Mouse (Mus musculus) neural tube, embryonic 12.5 days (tissue): ENCODE data around the gene Taf12. TPM values are rescaled to one million over a fixed set of nuclear protein-coding genes. Genes with fewer than 3 reads are reported as not detected.
A peak's percentile ranks its signal among the peaks of the same experiment; 100 is the strongest.
"Not testable (repeated sequence)": the region's sequence is repeated elsewhere in the genome, so short reads cannot be mapped to it uniquely, and the experiment has no call there.

Source experiments
- ATAC-seq: fragments of 200-750 bp; cut with Nextera tagmentation; 2 replicates; pipeline ENCODE4 v1.8.0; 2017; ENCODE audit warnings: low read depth, mild to moderate bottlenecking, moderate TSS enrichment, moderate library complexity; ENCODE audit not compliant: low FRiP score
- H3K27ac ChIP-seq: fragments of 300-500 bp; sonication (generic); 2 replicates; pipeline ENCODE4 v1.5.1; 2016
- H3K27me3 ChIP-seq: fragments of 300-500 bp; sonication (generic); replicated peaks from 2 replicates; pipeline ENCODE4 v1.6.1; 2016; ENCODE audit warnings: mild to moderate bottlenecking
- H3K36me3 ChIP-seq: fragments of 300-500 bp; sonication (generic); 2 replicates; pipeline ENCODE4 v1.6.1; 2016; ENCODE audit warnings: mild to moderate bottlenecking
- H3K4me1 ChIP-seq: fragments of 300-500 bp; sonication (generic); 2 replicates; pipeline ENCODE4 v1.6.1; 2016
- H3K4me2 ChIP-seq: fragments of 300-500 bp; sonication (generic); replicated peaks from 2 replicates; pipeline ENCODE4 v1.6.1; 2016; ENCODE audit warnings: mild to moderate bottlenecking
- H3K4me3 ChIP-seq: fragments of 300-500 bp; sonication (generic); 2 replicates; pipeline ENCODE4 v1.5.1; 2016
- H3K9ac ChIP-seq: fragments of 300-500 bp; sonication (generic); 2 replicates; pipeline ENCODE4 v1.6.1; 2016; ENCODE audit warnings: mild to moderate bottlenecking
- H3K9me3 ChIP-seq: fragments of 300-500 bp; sonication (generic); 2 replicates; pipeline ENCODE4 v1.6.1; 2016; ENCODE audit warnings: mild to moderate bottlenecking
- WGBS: fragments of 180-500 bp; shearing (Covaris S2); methylation state at CpG from one replicate; pipeline ENCODE4 v1.1.7; 2016; 5-methylcytosine and 5-hydroxymethylcytosine counted together
- polyA plus RNA-seq: library from polyadenylated mRNA; unstranded; fragments of >200 nt; fragmentation: Nextera tagmentation; extraction: Ambion mirVana; gene quantifications from 2 replicates; pipeline ENCODE4 v1.2.1, GENCODE M21; 2016

Gene Taf12
- polyA plus RNA-seq, 1 experiment from 2014 or later, result 48.6 TPM

DNA sequence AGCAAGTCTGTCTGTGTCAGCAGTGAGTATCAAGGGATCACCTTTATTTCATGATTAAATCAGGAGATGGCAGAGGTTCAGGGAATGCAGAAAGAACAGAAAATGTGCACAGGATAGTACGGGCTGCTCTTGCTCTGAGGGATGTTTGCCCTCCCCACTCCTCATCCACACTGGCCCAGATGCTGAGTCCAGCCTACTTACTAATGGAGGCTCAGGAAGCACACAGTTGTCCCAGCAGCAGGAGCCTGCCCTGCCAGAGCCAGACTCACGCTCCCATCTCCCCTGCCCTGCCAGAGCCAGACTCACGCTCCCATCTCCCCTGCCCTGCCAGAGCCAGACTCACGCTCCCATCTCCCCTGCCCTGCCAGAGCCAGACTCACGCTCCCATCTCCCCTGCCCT, 14.7 kb downstream of the Taf12 start:
- not testable (repeated sequence) for ATAC-seq, H3K27ac ChIP-seq, H3K9ac ChIP-seq, H3K9me3 ChIP-seq, H3K4me1 ChIP-seq, H3K4me3 ChIP-seq, H3K27me3 ChIP-seq, H3K4me2 ChIP-seq
- H3K36me3 ChIP-seq, result peaks cover 67% of the 10 kb centered on the region
- WGBS, result 83% methylated on average over 5 of the region's 5 CpGs

DNA sequence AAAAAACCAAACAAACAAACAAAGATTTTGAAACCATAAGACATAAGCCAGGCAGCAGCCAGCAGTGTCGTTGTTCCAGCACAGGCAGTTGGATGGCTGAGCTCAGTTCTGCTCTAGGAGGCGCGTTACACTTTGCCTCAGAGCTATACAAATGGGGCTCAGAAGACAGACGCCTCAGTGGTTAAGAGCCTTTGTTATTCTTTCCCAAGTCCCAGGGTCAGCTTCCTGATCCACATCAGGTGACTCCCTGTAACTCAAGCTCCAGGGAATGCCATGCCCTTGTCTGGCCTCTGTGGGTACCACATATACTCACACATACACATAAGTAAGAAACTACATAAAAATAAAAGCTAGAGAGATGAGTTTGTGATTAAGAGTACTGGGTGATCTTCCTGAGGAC, 16.9 kb downstream of the Taf12 start:
- Histone ChIP-seq H3K4me2 (no peak overlapping the region), H3K4me1 (no peaks in the 10 kb centered on the region), H3K27me3 (no peaks in the 10 kb centered on the region), H3K9me3 (peaks cover 5% of the 10 kb centered on the region), H3K27ac (no peak overlapping the region), H3K9ac (no peak overlapping the region), H3K36me3 (peaks cover 60% of the 10 kb centered on the region), H3K4me3 (no peak overlapping the region)
- no peak for ATAC-seq
- WGBS, result 91% methylated on average over 4 of the region's 4 CpGs

DNA sequence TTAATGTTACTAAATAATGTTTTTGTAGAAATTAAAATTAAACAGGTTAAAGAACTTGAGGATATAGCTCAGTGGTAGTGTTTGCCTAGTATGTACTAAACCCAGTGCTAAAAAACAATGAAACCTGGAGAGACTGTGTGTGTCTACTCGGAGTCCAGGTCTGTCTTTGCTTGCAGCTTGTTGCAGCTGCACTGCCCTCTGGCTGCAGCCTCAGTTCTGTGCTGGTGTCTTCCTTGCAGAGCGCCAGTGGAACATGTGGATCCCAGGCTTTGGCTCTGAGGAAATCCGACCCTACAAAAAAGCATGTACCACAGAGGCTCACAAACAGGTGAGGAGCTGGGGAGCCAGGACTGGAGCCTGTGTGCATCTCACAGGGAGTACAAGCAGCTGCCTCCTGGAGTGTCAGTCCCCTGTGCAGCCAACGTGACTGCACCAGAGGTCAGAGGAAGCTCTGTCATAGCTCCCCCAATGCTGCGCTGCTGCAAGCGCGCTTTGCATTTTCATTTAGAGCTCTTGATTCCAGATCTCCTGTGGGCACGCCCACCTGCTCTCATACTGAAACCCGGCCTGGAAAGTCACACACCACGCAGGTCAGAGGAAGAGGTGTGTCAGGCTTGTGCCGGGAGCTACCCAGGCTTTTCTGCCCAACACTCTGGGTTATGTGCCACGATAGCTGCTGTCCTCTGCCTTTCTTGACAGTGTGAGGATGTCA, 17.6 kb downstream of the Taf12 start:
- Histone ChIP-seq H3K4me1 (no peaks in the 10 kb centered on the region), H3K27ac (no peak overlapping the region), H3K36me3 (peaks cover 55% of the 10 kb centered on the region), H3K9me3 (peaks cover 5% of the 10 kb centered on the region), H3K4me2 (no peak overlapping the region), H3K4me3 (no peak overlapping the region), H3K27me3 (no peaks in the 10 kb centered on the region), H3K9ac (no peak overlapping the region)
- no peak for ATAC-seq
- WGBS, result 86% methylated on average over 12 of the region's 12 CpGs

DNA sequence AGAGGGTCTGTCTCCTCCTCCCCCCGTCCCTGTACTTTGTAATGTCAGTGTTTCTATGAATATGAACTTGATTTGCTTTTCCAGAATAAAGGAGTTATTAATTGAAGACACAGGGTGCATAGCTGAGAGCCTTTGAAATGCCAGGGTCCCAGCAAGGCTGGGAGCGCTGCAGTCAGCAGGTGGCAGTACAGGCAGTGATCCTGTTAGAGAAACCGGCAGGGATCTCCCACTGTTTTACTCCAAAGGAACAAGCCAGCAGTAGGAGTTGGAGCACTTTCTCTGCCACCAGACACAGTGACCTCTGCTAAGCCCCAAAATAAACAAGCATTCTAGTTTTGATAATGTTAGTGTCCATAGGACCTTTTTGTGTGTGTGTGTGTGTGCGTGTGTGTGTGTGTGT, 18.8 kb downstream of the Taf12 start:
- WGBS, result 50% methylated on average over 4 of the region's 4 CpGs
- ATAC-seq, result no peak
- Histone ChIP-seq H3K36me3 (peaks cover 49% of the 10 kb centered on the region), H3K4me1 (no peaks in the 10 kb centered on the region), H3K9ac (no peak overlapping the region), H3K27ac (no peak overlapping the region), H3K4me2 (no peak overlapping the region), H3K4me3 (no peak overlapping the region), H3K9me3 (peaks cover 5% of the 10 kb centered on the region), H3K27me3 (no peaks in the 10 kb centered on the region)

DNA sequence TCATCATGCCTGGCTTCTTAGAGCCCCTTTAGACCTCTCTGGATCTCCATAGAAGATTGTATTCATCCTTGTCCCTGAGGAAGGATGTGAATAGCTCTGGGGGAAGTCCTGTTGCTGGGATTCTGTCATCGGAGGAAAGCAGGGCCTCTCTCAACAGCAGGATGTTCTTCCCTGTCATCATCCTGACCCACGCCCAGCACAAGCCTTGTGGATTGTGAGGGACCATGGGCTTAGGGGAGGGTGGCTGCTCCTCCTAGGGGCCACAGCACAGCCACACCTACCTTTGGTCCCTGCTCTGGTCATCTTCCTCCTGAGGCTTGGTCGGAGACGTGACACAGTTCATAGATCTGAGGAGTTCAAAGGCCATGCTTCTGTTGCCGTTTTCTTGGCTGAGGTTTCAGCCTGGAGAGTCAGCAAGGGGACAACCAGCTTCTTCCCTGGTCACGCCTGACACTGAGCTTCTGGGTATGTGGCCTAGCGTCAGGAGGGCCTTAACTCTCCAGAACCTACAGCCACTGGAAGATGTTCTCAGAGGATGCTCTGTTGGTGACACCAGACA, 19.6 kb downstream of the Taf12 start:
- Histone ChIP-seq H3K4me1 (no peaks in the 10 kb centered on the region), H3K4me3 (no peak overlapping the region), H3K27ac (no peak overlapping the region), H3K27me3 (no peaks in the 10 kb centered on the region), H3K9ac (peak overlapping the region; percentile 17; the same call in 1 of the 2 replicates), H3K36me3 (peaks cover 48% of the 10 kb centered on the region), H3K4me2 (no peak overlapping the region), H3K9me3 (peaks cover 5% of the 10 kb centered on the region)
- ATAC-seq, result no peak
- 92% methylated on average over 7 of the region's 7 CpGs for WGBS

DNA sequence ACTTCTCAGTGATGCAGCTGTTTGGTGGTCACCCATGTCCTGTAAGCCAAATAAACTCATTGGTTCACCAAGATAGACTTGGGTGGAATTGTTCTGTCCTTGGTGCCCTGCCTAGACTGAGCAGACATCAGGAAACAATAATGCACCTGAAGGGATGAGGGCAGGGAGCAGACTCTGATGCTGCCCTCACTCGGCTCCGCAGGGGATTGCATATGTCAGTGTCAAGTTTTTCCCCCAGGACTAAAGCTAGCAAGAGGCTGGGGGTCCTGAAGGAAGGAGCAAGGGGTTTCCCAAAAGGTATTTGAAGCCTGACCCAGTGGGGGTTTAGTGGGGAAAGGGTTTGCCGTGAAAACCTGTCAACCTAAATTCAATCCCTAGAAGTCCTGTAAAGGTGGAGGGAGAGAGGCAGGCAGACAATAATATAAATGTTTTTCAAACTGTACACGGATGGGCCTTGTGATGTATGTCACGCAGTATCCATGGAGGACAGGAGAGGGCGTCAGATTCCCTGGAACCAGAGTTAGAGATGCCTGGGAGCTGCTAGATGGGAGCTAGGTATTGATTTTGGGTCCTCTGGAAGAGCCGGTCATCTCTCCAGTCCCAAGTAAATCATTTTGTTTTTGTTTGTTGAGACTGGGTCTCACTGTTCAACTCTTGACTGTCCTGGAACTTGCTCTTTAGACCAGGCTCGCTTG, 21.7 kb downstream of the Taf12 start:
- no peak overlapping the region for H3K4me2 ChIP-seq
- no peak overlapping the region for H3K4me3 ChIP-seq
- H3K4me1 ChIP-seq, result no peaks in the 10 kb centered on the region
- H3K9me3 ChIP-seq, result peaks cover 5% of the 10 kb centered on the region
- H3K27me3 ChIP-seq, result no peaks in the 10 kb centered on the region
- H3K27ac ChIP-seq, result no peak overlapping the region
- no peak for ATAC-seq
- peaks cover 33% of the 10 kb centered on the region for H3K36me3 ChIP-seq
- H3K9ac ChIP-seq, result no peak overlapping the region
- 49% methylated on average over 8 of the region's 8 CpGs for WGBS

DNA sequence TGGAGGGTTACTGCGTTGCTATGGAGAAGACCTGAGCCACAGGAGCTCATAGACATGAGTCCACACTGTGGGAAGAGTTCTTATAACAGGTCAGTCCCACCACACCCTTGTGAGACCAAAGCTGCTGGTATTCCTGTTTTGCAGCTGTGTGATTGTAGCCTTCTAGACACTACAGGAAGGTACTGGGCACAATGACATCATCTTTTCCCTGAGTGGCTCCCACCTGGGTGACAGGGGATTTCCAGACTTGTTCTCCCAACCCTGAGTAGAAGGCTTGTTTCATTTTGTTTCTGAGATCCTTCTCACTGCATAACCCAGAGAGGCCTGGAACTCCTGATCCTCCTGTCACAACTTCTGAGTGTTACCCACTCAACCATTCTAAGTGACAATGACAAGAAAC, 25.7 kb downstream of the Taf12 start:
- WGBS, result 80% methylated on average over 1 of the region's 1 CpGs
- no peak overlapping the region for H3K27ac ChIP-seq
- ATAC-seq, result no peak
- H3K9ac ChIP-seq, result no peak overlapping the region
- no peak overlapping the region for H3K4me3 ChIP-seq
- H3K4me1 ChIP-seq, result peaks cover 5% of the 10 kb centered on the region
- no peaks in the 10 kb centered on the region for H3K27me3 ChIP-seq
- no peaks in the 10 kb centered on the region for H3K9me3 ChIP-seq
- 0 out of 2 replicates have a peak, but pooled peaks cover under 1% of the 10 kb centered on the region for H3K36me3 ChIP-seq
- H3K4me2 ChIP-seq, result no peak overlapping the region

DNA sequence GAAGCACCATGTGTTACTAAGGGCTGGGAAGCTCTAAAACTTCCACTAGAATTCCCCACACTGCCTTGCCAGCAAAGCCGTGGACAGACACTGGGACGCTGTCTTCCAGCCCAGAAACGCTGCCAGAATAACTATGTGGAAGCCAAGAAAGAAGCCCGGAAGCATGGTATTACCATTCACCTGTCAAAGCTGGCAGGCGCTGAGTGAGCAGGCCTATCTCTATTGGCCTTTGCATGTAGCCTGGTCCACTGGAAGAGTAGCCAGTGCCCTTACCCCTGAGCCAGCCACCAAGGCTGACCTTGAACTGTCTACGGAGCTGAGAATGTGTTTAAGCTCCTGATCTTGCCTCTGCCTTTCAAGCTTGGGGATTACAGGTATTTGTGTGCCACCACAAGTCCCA, 27.3 kb downstream of the Taf12 start:
- no peak overlapping the region for H3K4me2 ChIP-seq
- no peaks in the 10 kb centered on the region for H3K36me3 ChIP-seq
- no peak overlapping the region for H3K27ac ChIP-seq
- peaks cover 5% of the 10 kb centered on the region for H3K4me1 ChIP-seq
- no peaks in the 10 kb centered on the region for H3K9me3 ChIP-seq
- 90% methylated on average over 6 of the region's 6 CpGs for WGBS
- no peak overlapping the region for H3K9ac ChIP-seq
- no peak overlapping the region for H3K4me3 ChIP-seq
- no peaks in the 10 kb centered on the region for H3K27me3 ChIP-seq
- ATAC-seq, result no peak

DNA sequence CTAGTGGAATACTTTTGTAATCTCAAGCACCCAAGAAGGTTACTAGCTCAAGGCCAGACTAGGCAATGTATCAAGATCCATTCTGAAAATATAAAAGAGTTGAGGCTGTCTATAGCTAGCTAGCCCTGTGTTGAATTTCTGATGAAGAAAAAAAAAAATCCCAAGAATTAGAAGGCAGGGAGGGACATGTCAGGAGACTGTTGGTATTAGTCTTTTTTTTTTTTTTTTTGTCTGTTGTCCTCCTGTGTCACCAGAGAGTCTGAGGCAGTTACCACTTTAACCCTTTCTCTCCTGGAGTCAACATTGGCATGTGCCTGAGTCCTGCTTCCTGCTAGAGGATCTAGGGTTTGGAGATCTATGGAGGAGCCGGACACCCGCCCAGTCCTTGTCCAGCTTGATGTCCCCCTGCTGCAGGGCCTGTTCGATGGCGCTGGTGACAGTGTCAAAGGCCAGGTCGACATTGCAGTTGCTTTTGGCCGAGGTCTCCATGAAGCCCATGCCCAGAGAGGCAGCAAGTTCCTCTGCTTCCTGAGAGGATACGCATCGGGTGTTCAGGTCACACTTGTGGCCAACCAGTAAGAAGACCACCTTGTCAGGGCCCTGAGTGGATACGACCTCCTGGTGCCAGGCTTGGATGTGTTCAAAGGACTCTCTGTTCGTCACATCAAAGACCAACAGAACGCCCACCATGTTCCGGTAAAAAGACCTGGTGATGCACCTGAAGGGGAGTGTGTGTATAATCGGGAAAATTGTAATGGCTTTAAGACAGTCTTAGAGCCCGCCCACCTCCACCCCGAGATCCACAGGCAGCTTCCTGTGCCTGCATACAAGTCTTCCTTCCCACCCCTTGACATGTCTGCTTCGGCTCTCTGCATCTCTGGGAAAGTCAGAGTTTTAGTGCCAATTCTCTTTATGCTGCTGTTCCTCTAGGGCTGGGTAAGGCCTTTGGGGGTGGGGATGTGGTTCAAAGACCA, 28.1 kb downstream of the Taf12 start:
- WGBS, result 61% methylated on average over 16 of the region's 16 CpGs
- no peak for ATAC-seq
- Histone ChIP-seq H3K36me3 (no peaks in the 10 kb centered on the region), H3K9me3 (no peaks in the 10 kb centered on the region), H3K4me2 (peak overlapping the region; percentile 75), H3K4me1 (peaks cover 5% of the 10 kb centered on the region), H3K27ac (no peak overlapping the region), H3K4me3 (peak overlapping the region; percentile 39; the same call in 1 of the 2 replicates), H3K9ac (peak overlapping the region; percentile 49; the same call in 1 of the 2 replicates), H3K27me3 (no peaks in the 10 kb centered on the region)

DNA sequence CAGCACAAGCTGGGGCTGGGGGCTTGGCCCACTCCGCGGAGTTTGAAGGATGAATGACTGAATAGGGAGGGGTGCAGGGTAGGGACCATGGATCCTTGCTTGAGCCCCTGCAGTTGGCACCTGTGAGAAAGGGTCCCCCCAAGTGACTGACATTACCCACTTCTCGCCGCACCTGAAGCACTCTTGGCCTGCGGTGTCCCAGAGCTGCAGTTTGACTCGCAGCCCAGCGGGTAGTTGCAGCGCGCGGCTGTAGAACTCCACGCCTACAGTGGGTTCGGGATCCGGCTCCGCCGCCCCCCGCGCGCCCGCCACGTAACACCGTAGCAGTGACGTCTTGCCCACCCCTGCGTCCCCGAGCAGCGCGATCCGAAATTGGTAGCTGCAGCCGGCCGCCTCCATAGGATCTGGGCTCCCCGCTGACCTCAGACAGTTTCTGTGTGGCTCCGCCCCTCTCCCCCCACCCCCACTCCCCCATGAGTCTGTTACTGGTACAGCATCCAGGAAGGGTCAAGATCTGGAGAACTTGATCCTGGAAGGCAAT, 28.8 kb downstream of the Taf12 start, which contains the start of gene Rab42:
Rab42 (minus strand) TSS at position 447 of the 541 bp plus-strand sequence.
- no peaks in the 10 kb centered on the region for H3K36me3 ChIP-seq
- H3K9me3 ChIP-seq, result no peaks in the 10 kb centered on the region
- 2% methylated on average over 31 of the region's 31 CpGs for WGBS
- H3K4me1 ChIP-seq, result peaks cover 5% of the 10 kb centered on the region
- H3K27me3 ChIP-seq, result no peaks in the 10 kb centered on the region
- peak; percentile 61; the same call in 1 of the 2 replicates for ATAC-seq
- H3K4me3 ChIP-seq, result peak within 1 kb of the TSS; percentile 39
- H3K9ac ChIP-seq, result peak within 1 kb of the TSS; percentile 49
- peak within 1 kb of the TSS; percentile 75 for H3K4me2 ChIP-seq
- no peak within 1 kb of the TSS for H3K27ac ChIP-seq

DNA sequence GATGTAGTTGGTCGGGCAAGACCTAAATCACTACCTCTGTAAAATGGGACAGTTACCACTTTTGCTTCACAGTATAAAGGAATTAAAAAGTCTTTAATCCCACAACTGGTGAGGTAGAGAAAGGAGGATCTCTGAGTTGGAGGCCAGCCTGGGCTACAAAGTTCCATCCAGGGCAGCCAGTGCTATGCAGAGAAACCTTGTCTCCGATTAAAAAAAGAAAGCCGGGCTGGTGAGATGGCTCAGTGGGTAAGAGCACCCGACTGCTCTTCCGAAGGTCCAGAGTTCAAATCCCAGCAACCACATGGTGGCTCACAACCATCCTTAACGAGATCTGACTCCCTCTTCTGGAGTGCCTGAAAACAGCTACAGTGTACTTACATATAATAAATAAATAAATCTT, 29.3 kb downstream of the Taf12 start:
- peak overlapping the region; percentile 39 for H3K4me3 ChIP-seq
- peak overlapping the region; percentile 49; the same call in 1 of the 2 replicates for H3K9ac ChIP-seq
- WGBS, result 49% methylated on average over 6 of the region's 6 CpGs
- H3K4me1 ChIP-seq, H3K27ac ChIP-seq, H3K27me3 ChIP-seq, H3K36me3 ChIP-seq, ATAC-seq, H3K9me3 ChIP-seq: not testable (repeated sequence)
- H3K4me2 ChIP-seq, result peak overlapping the region; percentile 75
